Mouse (Mus musculus) Patski (cell line): ENCODE data around the gene Cic. TPM values are rescaled to one million over a fixed set of nuclear protein-coding genes. Genes with fewer than 3 reads are reported as not detected.

Source experiments
- ATAC-seq: fragments of 100-300 bp; one replicate; pipeline ENCODE4 v1.8.0; 2021
- CTCF ChIA-PET: fragments of 350-600 bp; sonication (Branson Sonifier 250); formaldehyde crosslinking; loops from one replicate; lab custom pipeline; 2022; ENCODE audit warnings: inconsistent platforms; lab: Charles Lee
- POLR2A ChIA-PET: fragments of 350-600 bp; sonication (Branson Sonifier 250); formaldehyde crosslinking; loops from one replicate; lab custom pipeline; 2022; ENCODE audit warnings: antibody characterized with exemption, inconsistent platforms; lab: Charles Lee
- DNase-seq: peaks from one replicate; pipeline ENCODE4 v3.0.0-alpha.2; 2011; ENCODE audit warnings: low read depth, low spot score
- H3K27me3 ChIP-seq: fragments of 371-371 bp; one replicate; pipeline ENCODE4 v1.5.1; 2021
- CTCF ChIP-seq: fragments of 100-300 bp; IDR thresholded peaks from one replicate; pipeline ENCODE4 v1.5.1; 2021
- in situ Hi-C: fragments of 300-500 bp; cut with MboI; formaldehyde crosslinking; loops from 3 replicates; pipeline ENCODE4 v1.11.1; 2018; ENCODE audit warnings: low pct_unique_long_range_greater_than_20kb, mixed read lengths
- polyA plus RNA-seq: library from polyadenylated mRNA; unstranded; gene quantifications from one replicate; pipeline ENCODE4 v1.2.3, GENCODE M21; 2021

The Cic gene
- polyA plus RNA-seq, 1 experiment from 2014 or later = 138 TPM

GRCm38 (mm10) chr7:25268588-25268987 lies 1.1 kb downstream of the Cic start:
- in situ Hi-C loops = no loop called here
- no peak for DNase-seq
- H3K27me3 ChIP-seq = no peaks in the 10 kb centered on the region
- CTCF ChIA-PET = interaction anchor here (1.1 to 2.7 kb wide), 3 partner anchors 23 to 28 kb away, joined by 3 to 7 read pairs (median 3); no protein-coding TSS in a partner anchor
- ATAC-seq = no peak
- POLR2A ChIA-PET = interaction anchor here (0.6 to 1.6 kb wide), 5 partner anchors 17 to 122 kb away, joined by 3 read pairs; partner anchors contain the start of gene Zfp526
- TF ChIP-seq CTCF = no peak

GRCm38 (mm10) chr7:25269029-25269428 lies 1.5 kb downstream of the Cic start:
- in situ Hi-C loops = no loop called here
- POLR2A ChIA-PET = interaction anchor here (0.8 to 1.7 kb wide), 7 partner anchors 11 to 48 kb away, joined by 3 to 5 read pairs (median 3); partner anchors contain the start of gene Zfp526

GRCm38 (mm10) chr7:25269545-25270271 lies 2.2 kb downstream of the Cic start:
- in situ Hi-C loops = no loop called here
- ATAC-seq = no peak
- H3K27me3 ChIP-seq = no peaks in the 10 kb centered on the region
- no peak for DNase-seq
- no peak for TF ChIP-seq CTCF
- ChIA-PET CTCF (interaction anchor here (0.8 to 2.7 kb wide), 6 partner anchors 8 to 36 kb away, joined by 3 to 7 read pairs (median 4); no protein-coding TSS in a partner anchor), POLR2A (interaction anchor here (0.7 to 1.7 kb wide), 7 partner anchors 10 to 48 kb away, joined by 3 to 5 read pairs (median 3); no protein-coding TSS in a partner anchor)

More at GRCm38 (mm10) chr7:25269029-25269428, 1.5 kb downstream of the Cic start:
- no peak for ATAC-seq
- no peak for TF ChIP-seq CTCF
- no peak for DNase-seq
- CTCF ChIA-PET = interaction anchor here (0.8 to 2.7 kb wide), 5 partner anchors 9 to 35 kb away, joined by 3 to 7 read pairs (median 4); no protein-coding TSS in a partner anchor
- no peaks in the 10 kb centered on the region for H3K27me3 ChIP-seq

- POLR2A ChIA-PET = interaction anchor here (1.2 to 1.7 kb wide), 2 partner anchors 22 to 23 kb away, joined by 3 to 5 read pairs; no protein-coding TSS in a partner anchor
- DNase-seq = no peak
- H3K27me3 ChIP-seq = no peaks in the 10 kb centered on the region
- TF ChIP-seq CTCF = no peak
- CTCF ChIA-PET = interaction anchor here (0.8 kb wide), 1 partner anchor 45 kb away, joined by 3 read pairs; the partner anchor contains the start of gene Megf8
- in situ Hi-C loops = no loop called here
- no peak for ATAC-seq
Observed at GRCm38 (mm10) chr7:25270652-25271633, 3.4 kb downstream of the Cic start.

GRCm38 (mm10) chr7:25271651-25272444 lies 4.3 kb downstream of the Cic start:
- in situ Hi-C loops = no loop called here
- TF ChIP-seq CTCF = no peak
- H3K27me3 ChIP-seq = no peaks in the 10 kb centered on the region
- DNase-seq (no peak), ATAC-seq (no peak)
- POLR2A ChIA-PET = interaction anchor here (1.2 kb wide), 1 partner anchor 23 kb away, joined by 3 read pairs; no protein-coding TSS in a partner anchor
- CTCF ChIA-PET = interaction anchor here (0.8 kb wide), 1 partner anchor 45 kb away, joined by 3 read pairs; the partner anchor contains the start of gene Megf8

GRCm38 (mm10) chr7:25272445-25273258 lies 5.1 kb downstream of the Cic start:
- ChIA-PET CTCF (no interaction called here), POLR2A (interaction anchor here (1.2 kb wide), 1 partner anchor 23 kb away, joined by 3 read pairs; no protein-coding TSS in a partner anchor)
- in situ Hi-C loops = no loop called here
- H3K27me3 ChIP-seq = no peaks in the 10 kb centered on the region
- DNase-seq = no peak
- TF ChIP-seq CTCF = no peak
- no peak for ATAC-seq

- in situ Hi-C loops = no loop called here
- DNase-seq (no peak), ATAC-seq (no peak)
- CTCF ChIA-PET = interaction anchor here (1.1 kb wide), 1 partner anchor 134 kb away, joined by 3 read pairs; no protein-coding TSS in a partner anchor
- H3K27me3 ChIP-seq = no peaks in the 10 kb centered on the region
- POLR2A ChIA-PET = no interaction called here
- TF ChIP-seq CTCF = no peak
Observed at GRCm38 (mm10) chr7:25273259-25274241, 6.0 kb downstream of the Cic start.
